Mouse (Mus musculus): ENCODE measurements around the gene Plekha6. TPM values are rescaled to one million over a fixed set of nuclear protein-coding genes. Genes with fewer than 3 reads are reported as not detected.

Plekha6 gene
- polyA plus RNA-seq, 1 experiment from 2014 or later, result 17.0 TPM

DNA sequence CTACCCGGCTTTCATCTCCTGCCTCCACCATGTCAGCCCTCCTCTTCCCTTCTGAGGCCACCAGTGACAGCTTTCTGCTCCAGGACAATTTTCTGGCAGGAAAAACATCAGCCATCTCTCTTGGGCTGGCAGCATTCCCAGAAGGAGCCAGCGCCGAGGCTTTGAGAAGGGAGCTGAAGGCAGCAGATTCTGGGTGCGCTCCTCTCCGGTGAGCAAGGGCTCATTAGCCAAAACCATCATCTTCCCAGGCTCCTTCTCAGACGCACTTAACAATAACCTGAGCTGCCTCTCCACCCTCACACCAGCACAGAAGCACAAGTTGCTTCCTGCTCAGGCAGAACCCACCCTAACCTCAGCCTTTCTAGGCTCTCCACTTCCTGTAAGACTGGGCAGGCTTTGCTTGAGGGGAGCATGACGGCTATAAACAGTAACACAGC is 4.9 kb upstream of the Plekha6 start:
- Histone ChIP-seq H3K9me3 (ENCODE audit: control insufficient read depth, low read length) (no peaks in the 10 kb centered on the region), H3K36me3 (ENCODE audit: control insufficient read depth, insufficient read depth, low read length) (no peaks in the 10 kb centered on the region), H3K27me3 (ENCODE audit: control insufficient read depth, insufficient read depth, low read length) (peaks cover 17% of the 10 kb centered on the region), H3K4me1 (ENCODE audit: control insufficient read depth, insufficient read depth, low read length) (no peaks in the 10 kb centered on the region), H3K27ac (ENCODE audit: low read depth, low read length) (no peak overlapping the region), H3K4me3 (ENCODE audit: low read depth, low read length) (no peak overlapping the region), H3K9ac (ENCODE audit: low read length) (no peak overlapping the region), H3K4me2 (no peak overlapping the region)
- 72% methylated on average over 7 of the region's 7 CpGs for WGBS
- peak; percentile 45 for DNase-seq (ENCODE audit: low spot score, missing footprints)
- ATAC-seq (ENCODE audit: low FRiP score), result no peak

GRCm38 (mm10) chr1:133161559-133161958 is 2.5 kb upstream of the Plekha6 start:
- DNase-seq (ENCODE audit: low spot score, missing footprints) (peak; percentile 56), ATAC-seq (ENCODE audit: low FRiP score) (no peak)
- Histone ChIP-seq H3K9me3 (ENCODE audit: control insufficient read depth, low read length) (no peaks in the 10 kb centered on the region), H3K4me2 (no peak overlapping the region), H3K9ac (ENCODE audit: low read length) (no peak overlapping the region), H3K36me3 (ENCODE audit: control insufficient read depth, insufficient read depth, low read length) (no peaks in the 10 kb centered on the region), H3K4me3 (ENCODE audit: low read depth, low read length) (no peak overlapping the region), H3K4me1 (ENCODE audit: control insufficient read depth, insufficient read depth, low read length) (peaks cover 2% of the 10 kb centered on the region; the same call in 1 of the 2 replicates), H3K27ac (ENCODE audit: low read depth, low read length) (no peak overlapping the region), H3K27me3 (ENCODE audit: control insufficient read depth, insufficient read depth, low read length) (peaks cover 24% of the 10 kb centered on the region)
- 59% methylated on average over 4 of the region's 4 CpGs for WGBS

DNA sequence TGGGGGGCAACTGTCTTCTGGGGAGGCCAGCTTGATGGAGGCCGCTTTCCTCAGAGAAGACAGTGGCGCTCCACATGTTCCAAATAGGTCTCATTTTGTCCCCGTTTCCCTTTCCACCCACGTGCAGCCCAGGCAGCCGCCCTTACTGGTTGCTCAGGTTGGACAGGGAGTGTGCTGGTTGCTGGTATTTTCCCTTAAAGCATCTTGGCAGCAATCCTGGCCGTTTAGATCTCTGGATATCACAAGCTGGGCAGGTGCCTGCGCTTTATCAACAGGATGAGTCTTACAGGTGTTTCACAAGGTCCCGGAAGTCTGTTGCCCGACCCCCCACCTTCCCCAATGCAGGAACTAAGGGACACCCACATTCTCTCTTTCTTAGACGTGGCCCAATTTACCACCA is 2.0 kb upstream of the Plekha6 start:
- H3K27me3 ChIP-seq (ENCODE audit: control insufficient read depth, insufficient read depth, low read length), result peaks cover 24% of the 10 kb centered on the region
- no peak overlapping the region for H3K4me2 ChIP-seq
- peaks cover 2% of the 10 kb centered on the region; the same call in 1 of the 2 replicates for H3K4me1 ChIP-seq (ENCODE audit: control insufficient read depth, insufficient read depth, low read length)
- H3K4me3 ChIP-seq (ENCODE audit: low read depth, low read length), result no peak overlapping the region
- DNase-seq (ENCODE audit: low spot score, missing footprints), result peak; percentile 56
- no peaks in the 10 kb centered on the region for H3K36me3 ChIP-seq (ENCODE audit: control insufficient read depth, insufficient read depth, low read length)
- no peak for ATAC-seq (ENCODE audit: low FRiP score)
- H3K9ac ChIP-seq (ENCODE audit: low read length), result no peak overlapping the region
- no peaks in the 10 kb centered on the region for H3K9me3 ChIP-seq (ENCODE audit: control insufficient read depth, low read length)
- 76% methylated on average over 10 of the region's 10 CpGs for WGBS
- H3K27ac ChIP-seq (ENCODE audit: low read depth, low read length), result no peak overlapping the region

DNA sequence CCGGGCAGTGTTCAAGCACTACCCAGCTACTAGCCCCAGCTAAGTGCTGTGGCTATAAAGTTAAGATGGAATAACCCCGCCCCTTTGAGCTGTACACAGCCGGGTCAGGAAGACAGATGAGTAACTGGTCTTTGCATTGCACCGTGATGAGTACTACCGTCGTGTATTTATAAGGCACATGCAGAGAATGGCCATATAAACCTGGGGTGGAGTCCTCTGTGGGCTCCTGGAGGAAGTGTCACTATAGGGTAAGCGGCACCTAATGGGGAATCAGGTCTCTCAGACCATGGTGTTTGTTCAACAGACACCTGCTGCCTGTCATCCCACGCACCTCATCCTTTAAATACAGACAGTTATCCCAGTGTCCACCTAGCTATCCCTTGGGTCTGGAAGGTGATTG is 1.0 kb upstream of the Plekha6 start:
- WGBS, result 59% methylated on average over 8 of the region's 8 CpGs
- peaks cover 24% of the 10 kb centered on the region for H3K27me3 ChIP-seq (ENCODE audit: control insufficient read depth, insufficient read depth, low read length)
- no peak overlapping the region for H3K4me3 ChIP-seq (ENCODE audit: low read depth, low read length)

GRCm38 (mm10) chr1:133164591-133165011 is 591 bp downstream of the Plekha6 start:
- Histone ChIP-seq H3K27me3 (ENCODE audit: control insufficient read depth, insufficient read depth, low read length) (peaks cover 24% of the 10 kb centered on the region), H3K4me3 (ENCODE audit: low read depth, low read length) (peak overlapping the region; percentile 58), H3K9me3 (ENCODE audit: control insufficient read depth, low read length) (no peaks in the 10 kb centered on the region), H3K27ac (ENCODE audit: low read depth, low read length) (no peak overlapping the region), H3K4me2 (peak overlapping the region; percentile 99), H3K9ac (ENCODE audit: low read length) (peak overlapping the region; percentile 71), H3K4me1 (ENCODE audit: control insufficient read depth, insufficient read depth, low read length) (peaks cover 2% of the 10 kb centered on the region; the same call in 1 of the 2 replicates), H3K36me3 (ENCODE audit: control insufficient read depth, insufficient read depth, low read length) (no peaks in the 10 kb centered on the region)
- 0 out of 2 replicates have a peak, but pooled peaks have one; percentile 23 for ATAC-seq (ENCODE audit: low FRiP score)
- WGBS, result 1% methylated on average over 10 of the region's 10 CpGs
- DNase-seq (ENCODE audit: low spot score, missing footprints), result peak; percentile 96

More for the DNA sequence above, 1.0 kb upstream of the Plekha6 start:
- H3K9ac ChIP-seq (ENCODE audit: low read length), result no peak overlapping the region
- peak overlapping the region; percentile 99; the same call in 1 of the 2 replicates for H3K4me2 ChIP-seq
- peaks cover 2% of the 10 kb centered on the region; the same call in 1 of the 2 replicates for H3K4me1 ChIP-seq (ENCODE audit: control insufficient read depth, insufficient read depth, low read length)
- H3K27ac ChIP-seq (ENCODE audit: low read depth, low read length), result no peak overlapping the region
- no peaks in the 10 kb centered on the region for H3K9me3 ChIP-seq (ENCODE audit: control insufficient read depth, low read length)
- no peaks in the 10 kb centered on the region for H3K36me3 ChIP-seq (ENCODE audit: control insufficient read depth, insufficient read depth, low read length)
- DNase-seq (ENCODE audit: low spot score, missing footprints) (peak; percentile 83), ATAC-seq (ENCODE audit: low FRiP score) (no peak)

- no peak overlapping the region for H3K4me2 ChIP-seq
- 38% methylated on average over 11 of the region's 11 CpGs for whole genome bisulfite sequencing
- no peak overlapping the region for H3K4me3 ChIP-seq (ENCODE audit: low read depth, low read length)
- peaks cover 24% of the 10 kb centered on the region for H3K27me3 ChIP-seq (ENCODE audit: control insufficient read depth, insufficient read depth, low read length)
- no peaks in the 10 kb centered on the region for H3K9me3 ChIP-seq (ENCODE audit: control insufficient read depth, low read length)
- H3K36me3 ChIP-seq (ENCODE audit: control insufficient read depth, insufficient read depth, low read length), result no peaks in the 10 kb centered on the region
- no peak overlapping the region for H3K9ac ChIP-seq (ENCODE audit: low read length)
- ATAC-seq (ENCODE audit: low FRiP score) (no peak), DNase-seq (ENCODE audit: low spot score, missing footprints) (peak; percentile 86)
- peaks cover 2% of the 10 kb centered on the region; the same call in 1 of the 2 replicates for H3K4me1 ChIP-seq (ENCODE audit: control insufficient read depth, insufficient read depth, low read length)
- no peak overlapping the region for H3K27ac ChIP-seq (ENCODE audit: low read depth, low read length)
These were observed 1.1 kb downstream of the Plekha6 start for GRCm38 (mm10) chr1:133165111-133165510.

- peaks cover 10% of the 10 kb centered on the region for H3K27me3 ChIP-seq (ENCODE audit: control insufficient read depth, insufficient read depth, low read length)
- H3K9me3 ChIP-seq (ENCODE audit: control insufficient read depth, low read length), result no peaks in the 10 kb centered on the region
- H3K4me1 ChIP-seq (ENCODE audit: control insufficient read depth, insufficient read depth, low read length), result peaks cover 2% of the 10 kb centered on the region; the same call in 1 of the 2 replicates
- H3K4me3 ChIP-seq (ENCODE audit: low read depth, low read length), result no peak overlapping the region
- 48% methylated on average over 19 of the region's 19 CpGs for WGBS
- DNase-seq (ENCODE audit: low spot score, missing footprints) (peak; percentile 73), ATAC-seq (ENCODE audit: low FRiP score) (no peak)
- H3K4me2 ChIP-seq, result no peak overlapping the region
- H3K36me3 ChIP-seq (ENCODE audit: control insufficient read depth, insufficient read depth, low read length), result no peaks in the 10 kb centered on the region
- H3K9ac ChIP-seq (ENCODE audit: low read length), result no peak overlapping the region
- no peak overlapping the region for H3K27ac ChIP-seq (ENCODE audit: low read depth, low read length)
These were observed 4.5 kb downstream of the Plekha6 start for GRCm38 (mm10) chr1:133168318-133169060.

- Histone ChIP-seq H3K4me1 (ENCODE audit: control insufficient read depth, insufficient read depth, low read length) (no peaks in the 10 kb centered on the region), H3K9ac (ENCODE audit: low read length) (no peak overlapping the region), H3K4me2 (no peak overlapping the region), H3K4me3 (ENCODE audit: low read depth, low read length) (no peak overlapping the region), H3K9me3 (ENCODE audit: control insufficient read depth, low read length) (no peaks in the 10 kb centered on the region), H3K27ac (ENCODE audit: low read depth, low read length) (no peak overlapping the region), H3K36me3 (ENCODE audit: control insufficient read depth, insufficient read depth, low read length) (no peaks in the 10 kb centered on the region), H3K27me3 (ENCODE audit: control insufficient read depth, insufficient read depth, low read length) (no peaks in the 10 kb centered on the region; the same call in 1 of the 2 replicates)
- WGBS, result 78% methylated on average over 8 of the region's 8 CpGs
- peak; percentile 56 for DNase-seq (ENCODE audit: low spot score, missing footprints)
- ATAC-seq (ENCODE audit: low FRiP score), result no peak
These were observed 6.2 kb downstream of the Plekha6 start for GRCm38 (mm10) chr1:133170196-133170595.

GRCm38 (mm10) chr1:133171357-133171756 is 7.3 kb downstream of the Plekha6 start:
- H3K27me3 ChIP-seq (ENCODE audit: control insufficient read depth, insufficient read depth, low read length), result no peaks in the 10 kb centered on the region; the same call in 1 of the 2 replicates

More at GRCm38 (mm10) chr1:133171357-133171756, 7.3 kb downstream of the Plekha6 start:
- ATAC-seq (ENCODE audit: low FRiP score), result no peak
- no peak overlapping the region for H3K27ac ChIP-seq (ENCODE audit: low read depth, low read length)
- no peaks in the 10 kb centered on the region for H3K9me3 ChIP-seq (ENCODE audit: control insufficient read depth, low read length)
- H3K4me1 ChIP-seq (ENCODE audit: control insufficient read depth, insufficient read depth, low read length), result no peaks in the 10 kb centered on the region
- H3K9ac ChIP-seq (ENCODE audit: low read length), result no peak overlapping the region
- WGBS, result 85% methylated on average over 9 of the region's 9 CpGs
- H3K36me3 ChIP-seq (ENCODE audit: control insufficient read depth, insufficient read depth, low read length), result no peaks in the 10 kb centered on the region
- H3K4me2 ChIP-seq, result no peak overlapping the region
- H3K4me3 ChIP-seq (ENCODE audit: low read depth, low read length), result no peak overlapping the region
- peak; percentile 17 for DNase-seq (ENCODE audit: low spot score, missing footprints)

Measured in midbrain, embryonic 11.5 days (tissue).